Mouse (Mus musculus) limb, embryonic 10.5 days (tissue): ENCODE measurements at regions not wholly inside any gene's neighbourhood (a gene's known extent, or its start where the extent isn't known, plus 50 kb on each side); places are given as distances from the start of the nearest gene placed in this dataset.

Source experiments
- DNase-seq: peaks from one replicate; pipeline ENCODE4 v3.0.0-alpha.2; 2017; ENCODE audit warnings: low spot score
- H3K27ac ChIP-seq: fragments of 300-500 bp; sonication (generic); 2 replicates; pipeline ENCODE4 v1.5.1; 2016; ENCODE audit warnings: mild to moderate bottlenecking
- H3K27me3 ChIP-seq: fragments of 300-500 bp; sonication (generic); 2 replicates; pipeline ENCODE4 v1.6.1; 2016; ENCODE audit warnings: low read depth, mild to moderate bottlenecking; ENCODE audit not compliant: poor library complexity, severe bottlenecking
- H3K36me3 ChIP-seq: fragments of 300-500 bp; sonication (generic); 2 replicates; pipeline ENCODE4 v1.6.1; 2016; ENCODE audit warnings: mild to moderate bottlenecking, moderate library complexity
- H3K4me1 ChIP-seq: fragments of 300-500 bp; sonication (generic); 2 replicates; pipeline ENCODE4 v1.6.1; 2016
- H3K4me3 ChIP-seq: fragments of 300-500 bp; sonication (generic); 2 replicates; pipeline ENCODE4 v1.5.1; 2016; ENCODE audit warnings: mild to moderate bottlenecking, moderate library complexity
- H3K9me3 ChIP-seq: fragments of 300-500 bp; sonication (generic); replicated peaks from 2 replicates; pipeline ENCODE4 v1.6.1; 2016; ENCODE audit warnings: mild to moderate bottlenecking
- WGBS: fragments of 180-500 bp; shearing (Covaris S2); methylation state at CpG from one replicate; pipeline ENCODE4 v1.1.7; 2016; 5-methylcytosine and 5-hydroxymethylcytosine counted together

- H3K27me3 ChIP-seq: no peaks in the 10 kb centered on the region
These were observed 161.4 kb upstream of the Adra1b start for GRCm38 (mm10) chr11:44062446-44062845.

GRCm38 (mm10) chr11:44066176-44066575 is 165.2 kb upstream of the Adra1b start:
- Histone ChIP-seq H3K9me3 (no peaks in the 10 kb centered on the region), H3K36me3 (no peaks in the 10 kb centered on the region), H3K4me1 (no peaks in the 10 kb centered on the region), H3K4me3 (no peak overlapping the region), H3K27me3 (no peaks in the 10 kb centered on the region), H3K27ac (no peak overlapping the region)
- DNase-seq: no peak
- WGBS: 91% methylated on average over 2 of the region's 2 CpGs

More at GRCm38 (mm10) chr11:44062446-44062845, 161.4 kb upstream of the Adra1b start:
- no peak for DNase-seq
- H3K4me3 ChIP-seq: no peak overlapping the region
- H3K9me3 ChIP-seq: no peaks in the 10 kb centered on the region
- WGBS: 94% methylated on average over 1 of the region's 1 CpGs
- no peak overlapping the region for H3K27ac ChIP-seq
- H3K4me1 ChIP-seq: no peaks in the 10 kb centered on the region
- H3K36me3 ChIP-seq: no peaks in the 10 kb centered on the region

GRCm38 (mm10) chr11:44083716-44084115 is 182.7 kb upstream of the Adra1b start:
- Histone ChIP-seq H3K27ac (no peak overlapping the region), H3K4me3 (no peak overlapping the region), H3K9me3 (no peaks in the 10 kb centered on the region), H3K36me3 (no peaks in the 10 kb centered on the region), H3K27me3 (no peaks in the 10 kb centered on the region), H3K4me1 (no peaks in the 10 kb centered on the region)
- DNase-seq: no peak
- WGBS: 76% methylated on average over 3 of the region's 3 CpGs

- DNase-seq: no peak
- Histone ChIP-seq H3K27me3 (no peaks in the 10 kb centered on the region), H3K9me3 (no peaks in the 10 kb centered on the region), H3K4me3 (no peak overlapping the region), H3K27ac (no peak overlapping the region), H3K36me3 (no peaks in the 10 kb centered on the region), H3K4me1 (no peaks in the 10 kb centered on the region)
- 67% methylated on average over 2 of the region's 2 CpGs for WGBS
These were observed 185.9 kb upstream of the Adra1b start for GRCm38 (mm10) chr11:44086951-44087350.

GRCm38 (mm10) chr11:44089514-44089913 is 188.5 kb upstream of the Adra1b start:
- no peaks in the 10 kb centered on the region for H3K27me3 ChIP-seq
- no peaks in the 10 kb centered on the region for H3K4me1 ChIP-seq
- no peak overlapping the region for H3K27ac ChIP-seq
- H3K36me3 ChIP-seq: no peaks in the 10 kb centered on the region
- DNase-seq: no peak
- 90% methylated on average over 9 of the region's 9 CpGs for WGBS
- H3K4me3 ChIP-seq: no peak overlapping the region
- no peaks in the 10 kb centered on the region for H3K9me3 ChIP-seq

- Histone ChIP-seq H3K27me3 (no peaks in the 10 kb centered on the region), H3K4me3 (no peak overlapping the region), H3K4me1 (no peaks in the 10 kb centered on the region), H3K27ac (no peak overlapping the region), H3K36me3 (no peaks in the 10 kb centered on the region), H3K9me3 (no peaks in the 10 kb centered on the region)
- no peak for DNase-seq
- WGBS: 79% methylated on average over 4 of the region's 4 CpGs
These were observed 194.3 kb upstream of the Adra1b start for GRCm38 (mm10) chr11:44095280-44095679.

- H3K9me3 ChIP-seq: no peaks in the 10 kb centered on the region
- 82% methylated on average over 5 of the region's 5 CpGs for WGBS
- no peaks in the 10 kb centered on the region for H3K4me1 ChIP-seq
- no peaks in the 10 kb centered on the region for H3K36me3 ChIP-seq
- DNase-seq: no peak
- H3K4me3 ChIP-seq: no peak overlapping the region
- H3K27me3 ChIP-seq: no peaks in the 10 kb centered on the region
- no peak overlapping the region for H3K27ac ChIP-seq
These were observed 202.3 kb upstream of the Adra1b start for GRCm38 (mm10) chr11:44103188-44103840.

GRCm38 (mm10) chr11:44103841-44104191 is 202.8 kb upstream of the Adra1b start:
- H3K27me3 ChIP-seq: no peaks in the 10 kb centered on the region
- no peaks in the 10 kb centered on the region for H3K9me3 ChIP-seq
- no peaks in the 10 kb centered on the region for H3K4me1 ChIP-seq
- DNase-seq: no peak
- no peaks in the 10 kb centered on the region for H3K36me3 ChIP-seq
- H3K27ac ChIP-seq: no peak overlapping the region
- H3K4me3 ChIP-seq: no peak overlapping the region

- Histone ChIP-seq H3K9me3 (no peaks in the 10 kb centered on the region), H3K27ac (no peak overlapping the region), H3K36me3 (no peaks in the 10 kb centered on the region), H3K27me3 (no peaks in the 10 kb centered on the region), H3K4me1 (no peaks in the 10 kb centered on the region), H3K4me3 (no peak overlapping the region)
- no peak for DNase-seq
- WGBS: 97% methylated on average over 1 of the region's 1 CpGs
These were observed 205.2 kb upstream of the Adra1b start for GRCm38 (mm10) chr11:44106231-44106630.

- H3K27me3 ChIP-seq: no peaks in the 10 kb centered on the region
- no peak overlapping the region for H3K4me3 ChIP-seq
- H3K4me1 ChIP-seq: no peaks in the 10 kb centered on the region
- no peak overlapping the region for H3K27ac ChIP-seq
- H3K9me3 ChIP-seq: no peaks in the 10 kb centered on the region
- 73% methylated on average over 5 of the region's 5 CpGs for WGBS
- no peak for DNase-seq
- H3K36me3 ChIP-seq: no peaks in the 10 kb centered on the region
These were observed 210.5 kb upstream of the Adra1b start for GRCm38 (mm10) chr11:44111525-44111924.

GRCm38 (mm10) chr11:44127088-44127487 is 226.1 kb upstream of the Adra1b start:
- no peak for DNase-seq
- Histone ChIP-seq H3K4me1 (no peaks in the 10 kb centered on the region), H3K9me3 (no peaks in the 10 kb centered on the region), H3K36me3 (no peaks in the 10 kb centered on the region), H3K4me3 (no peak overlapping the region), H3K27me3 (no peaks in the 10 kb centered on the region), H3K27ac (no peak overlapping the region)
- WGBS: 79% methylated on average over 9 of the region's 9 CpGs

GRCm38 (mm10) chr11:44128481-44128880 is 227.5 kb upstream of the Adra1b start:
- DNase-seq: no peak
- H3K4me3 ChIP-seq: no peak overlapping the region
- H3K9me3 ChIP-seq: no peaks in the 10 kb centered on the region
- H3K27ac ChIP-seq: no peak overlapping the region
- H3K27me3 ChIP-seq: no peaks in the 10 kb centered on the region
- no peaks in the 10 kb centered on the region for H3K4me1 ChIP-seq
- WGBS: 94% methylated on average over 6 of the region's 6 CpGs
- no peaks in the 10 kb centered on the region for H3K36me3 ChIP-seq

GRCm38 (mm10) chr11:44133244-44133643 is 232.2 kb upstream of the Adra1b start:
- WGBS: 91% methylated on average over 7 of the region's 7 CpGs

GRCm38 (mm10) chr11:44136024-44136423 is 235.0 kb upstream of the Adra1b start:
- Histone ChIP-seq H3K4me3 (no peak overlapping the region), H3K27ac (no peak overlapping the region), H3K4me1 (no peaks in the 10 kb centered on the region), H3K27me3 (no peaks in the 10 kb centered on the region), H3K9me3 (no peaks in the 10 kb centered on the region), H3K36me3 (no peaks in the 10 kb centered on the region)
- DNase-seq: no peak
- 88% methylated on average over 3 of the region's 3 CpGs for WGBS

More at GRCm38 (mm10) chr11:44133244-44133643, 232.2 kb upstream of the Adra1b start:
- no peak for DNase-seq
- Histone ChIP-seq H3K36me3 (no peaks in the 10 kb centered on the region), H3K4me3 (no peak overlapping the region), H3K4me1 (no peaks in the 10 kb centered on the region), H3K27ac (no peak overlapping the region), H3K9me3 (no peaks in the 10 kb centered on the region), H3K27me3 (no peaks in the 10 kb centered on the region)
